Mouse (Mus musculus) CD4-positive, CD25-positive, alpha-beta regulatory T cell, adult 9 weeks (primary cell): ENCODE results near the gene Asphd2. TPM values are rescaled to one million over a fixed set of nuclear protein-coding genes. Genes with fewer than 3 reads are reported as not detected.

ENCODE experiments used
- polyA plus RNA-seq: library from polyadenylated mRNA; unstranded; fragments of 100-300 nt; shearing (Covaris generic); gene quantifications from one replicate; pipeline ENCODE4 v1.2.1, GENCODE M21; 2017

Asphd2 gene
- not detected for polyA plus RNA-seq

GRCm38 (mm10) chr5:112394779-112395443 lies at the start of gene Asphd2:
Gene Asphd2, minus strand, starts transcription at chr5:112394866.

GRCm38 (mm10) chr5:112355910-112356309 lies 38.8 kb downstream of the Asphd2 start, which contains the start of gene Gm6583:
Gene Gm6583, minus strand, starts transcription at chr5:112356033.

GRCm38 (mm10) chr5:112342463-112343204 lies 52.0 kb downstream of the Asphd2 start, which contains the start of the genes Srrd and Hps4:
Gene Srrd, minus strand, starts transcription at chr5:112343040.
Gene Hps4, plus strand, starts transcription at chr5:112343083.

Other genes with a start within 250 kb of the Asphd2 start
- 0.51 TPM for gene Cryba4, start 142.3 kb downstream of the Asphd2 start, polyA plus RNA-seq
- gene Crybb1, start 139.1 kb downstream of the Asphd2 start, polyA plus RNA-seq = not detected
- gene Tpst2, start 118.2 kb downstream of the Asphd2 start, polyA plus RNA-seq = 92.5 TPM
- gene Tfip11, start 68.5 kb downstream of the Asphd2 start, polyA plus RNA-seq = 47.7 TPM
- 3.1 TPM for gene Srrd, start 51.8 kb downstream of the Asphd2 start, polyA plus RNA-seq
- gene Hps4, start 51.8 kb downstream of the Asphd2 start, polyA plus RNA-seq = 27.2 TPM
- gene Gm6583, start 38.8 kb downstream of the Asphd2 start, polyA plus RNA-seq = 0.36 TPM
- gene Gm6588, start 54.6 kb upstream of the Asphd2 start, polyA plus RNA-seq = not detected
- gene Sez6l, start 182.3 kb upstream of the Asphd2 start, polyA plus RNA-seq = not detected